13 mouse cellular contexts compared by ENCODE assay signal in the genomic region with DNA sequence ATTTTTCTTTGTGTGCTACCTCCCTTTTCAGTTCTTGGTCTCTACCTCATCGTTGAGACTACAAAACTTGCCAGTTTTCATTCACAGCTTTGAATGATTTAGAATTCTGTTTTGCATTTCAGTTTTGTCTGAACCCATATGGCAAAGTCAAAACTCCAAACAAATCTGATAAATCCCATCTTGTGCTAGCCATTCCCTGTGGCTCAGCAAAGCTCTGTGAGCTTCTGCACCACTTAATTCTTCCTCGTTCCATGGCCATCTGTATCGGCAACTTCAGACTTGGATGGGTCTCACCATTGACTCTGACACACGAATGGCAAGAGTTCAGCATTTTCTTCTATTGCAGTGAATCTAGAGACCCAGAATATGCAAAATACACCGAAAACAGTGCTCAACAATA.
"Had no signal": no experiment of that assay in that cellular context is flagged by ENCODE, and none has a peak within 500 bp of the region (broad histone marks: within the 10 kb centered on the region; RNA-seq: fewer than 3 reads in every experiment).

No protein-coding gene starts in this region.

- H3K4me2 ChIP-seq: kidney, embryonic 15.5 days; liver, embryonic 13.5 days; midbrain, embryonic 11.5 days had no signal

- H3K4me1 ChIP-seq: kidney, embryonic 15.5 days; liver, embryonic 13.5 days had no signal

- H3K9ac ChIP-seq: kidney, embryonic 15.5 days; liver, embryonic 13.5 days had no signal

- DNase-seq: kidney, adult 8-10 months; kidney, postnatal 10 days; kidney, postnatal 36 days; liver, embryonic 13.5 days; lung, adult 2 months; lung, postnatal 14 days; lung, postnatal 4 days; midbrain, embryonic 14.5 days; thymus, adult 18-20 months; thymus, postnatal 36 days had no signal

- H3K9me3 ChIP-seq: kidney, embryonic 15.5 days; liver, embryonic 13.5 days had no signal

- H3K27ac ChIP-seq: kidney, embryonic 15.5 days; left cerebral cortex, adult 2 months; liver, embryonic 13.5 days had no signal

- H3K27me3 ChIP-seq: kidney, embryonic 15.5 days; liver, embryonic 13.5 days had no signal

- H3K4me3 ChIP-seq: kidney, embryonic 15.5 days; left cerebral cortex, adult 2 months; liver, embryonic 13.5 days had no signal

- H3K36me3 ChIP-seq: kidney, embryonic 15.5 days; liver, embryonic 13.5 days had no signal
